Mouse (Mus musculus): ENCODE data around the gene Vti1a.

The Vti1a gene

DNA sequence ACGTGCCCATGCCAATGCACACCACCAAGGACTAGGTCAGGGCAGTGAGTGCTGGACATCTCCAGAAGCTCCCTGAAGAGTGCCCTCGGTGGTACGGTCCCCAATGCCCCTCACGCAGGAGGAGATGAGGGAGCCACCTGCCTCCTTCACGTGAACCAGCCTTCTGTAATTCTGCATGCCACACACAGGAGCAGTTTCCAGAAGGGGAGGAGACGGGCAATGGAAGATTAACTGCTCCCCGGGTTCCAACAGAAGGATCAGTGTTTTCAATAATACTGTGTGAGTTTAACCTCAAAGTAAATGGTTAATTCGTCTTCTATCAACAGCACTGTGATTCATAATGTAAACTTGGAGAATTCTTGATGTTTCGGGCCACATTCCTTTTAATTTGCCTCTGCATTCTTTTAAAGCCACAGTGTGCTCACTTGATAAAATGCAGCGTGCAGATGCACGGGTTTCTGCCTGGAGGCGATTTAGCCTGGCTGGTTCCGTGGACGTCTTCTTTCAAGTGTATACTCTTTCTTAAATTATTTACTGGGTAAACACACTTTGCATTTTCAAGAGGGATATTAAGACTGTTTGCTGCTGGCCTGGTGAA is 304.4 kb downstream of the Vti1a start:
- no peak for DNase-seq (ENCODE audit: extremely low read depth, low read depth)

DNA sequence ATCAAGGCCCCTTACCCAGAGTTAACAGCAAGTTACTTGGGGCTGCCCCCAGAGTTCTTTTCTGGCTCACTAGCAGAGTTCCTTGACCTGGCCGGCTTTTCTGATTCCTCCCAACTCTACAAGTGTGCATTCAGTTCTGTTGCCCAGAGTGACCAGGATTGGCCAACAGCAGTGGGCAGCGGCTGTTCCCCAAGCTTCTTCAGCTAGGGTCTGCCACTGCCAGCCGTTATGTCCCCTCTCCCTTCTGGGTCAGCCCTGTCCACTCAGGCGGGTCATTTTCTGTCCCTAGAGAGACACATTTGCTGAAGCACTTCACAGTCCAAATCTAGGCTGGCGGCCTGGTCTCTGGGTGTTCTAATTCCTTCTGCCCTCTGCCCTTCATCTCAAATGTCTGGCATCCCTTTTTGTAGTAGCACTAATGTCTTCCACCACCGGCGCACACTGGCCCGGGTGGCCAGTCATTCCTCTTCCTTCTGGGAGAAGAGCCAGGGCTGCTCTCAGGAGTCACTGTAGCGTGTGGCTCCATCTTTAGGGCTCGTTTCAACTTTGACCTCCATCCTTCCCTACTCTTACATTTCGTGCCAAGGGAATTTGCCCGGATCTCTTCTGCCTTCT is 305.0 kb downstream of the Vti1a start:
- DNase-seq (ENCODE audit: extremely low read depth, low read depth), result no peak

- DNase-seq (ENCODE audit: extremely low read depth, low read depth), result no peak
These were observed 306.7 kb downstream of the Vti1a start for GRCm38 (mm10) chr19:55622821-55623220.

- DNase-seq (ENCODE audit: extremely low read depth, low read depth), result no peak
These were observed 307.5 kb downstream of the Vti1a start for GRCm38 (mm10) chr19:55623605-55624004.

GRCm38 (mm10) chr19:55626483-55626882 is 310.4 kb downstream of the Vti1a start:
- no peak for DNase-seq (ENCODE audit: extremely low read depth, low read depth)

- no peak for DNase-seq (ENCODE audit: extremely low read depth, low read depth)
These were observed 310.9 kb downstream of the Vti1a start for GRCm38 (mm10) chr19:55626952-55627351.

- DNase-seq (ENCODE audit: extremely low read depth, low read depth), result no peak
These were observed 319.4 kb downstream of the Vti1a start for GRCm38 (mm10) chr19:55635488-55635887.

DNA sequence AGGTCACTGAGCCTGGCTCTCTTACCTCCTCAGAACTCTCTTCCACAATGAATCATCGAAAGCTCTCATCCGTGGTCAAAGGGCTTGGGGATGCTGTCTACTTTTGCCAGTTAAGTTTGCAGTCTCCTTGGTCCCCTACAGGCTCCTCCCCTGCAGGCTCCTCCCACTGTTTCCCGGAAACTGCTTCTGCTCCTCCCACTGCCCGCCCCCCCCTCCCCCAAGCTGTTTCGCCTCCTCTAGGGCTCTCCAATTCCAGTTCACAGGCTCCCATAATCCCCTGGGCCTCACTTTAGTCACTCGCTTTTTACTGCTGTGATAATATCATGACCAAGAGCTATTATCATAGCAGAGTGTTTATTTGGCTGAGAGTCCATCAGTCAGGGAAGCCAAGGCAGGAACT is 324.2 kb downstream of the Vti1a start:
- no peak for DNase-seq (ENCODE audit: extremely low read depth, low read depth)

DNA sequence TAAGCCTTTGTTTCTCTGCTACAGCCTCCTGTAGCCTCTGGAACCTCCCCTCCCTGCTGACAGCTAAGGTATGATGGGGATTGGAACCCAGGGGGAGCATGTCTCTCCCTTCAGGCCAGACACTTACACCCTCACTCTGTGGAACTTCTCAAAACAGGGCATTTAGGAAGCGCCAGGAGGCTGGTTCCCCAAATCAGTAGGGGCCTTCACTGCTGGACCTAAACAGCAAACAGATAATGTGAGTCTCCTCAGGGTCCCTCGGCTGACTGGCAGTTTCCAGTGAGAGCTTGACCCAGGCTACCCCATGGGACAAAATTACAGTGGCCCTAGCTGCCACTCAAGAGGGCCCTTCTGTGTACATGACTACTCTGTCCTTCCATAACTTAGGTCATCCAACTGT is 325.8 kb downstream of the Vti1a start:
- no peak for DNase-seq (ENCODE audit: extremely low read depth, low read depth)

DNA sequence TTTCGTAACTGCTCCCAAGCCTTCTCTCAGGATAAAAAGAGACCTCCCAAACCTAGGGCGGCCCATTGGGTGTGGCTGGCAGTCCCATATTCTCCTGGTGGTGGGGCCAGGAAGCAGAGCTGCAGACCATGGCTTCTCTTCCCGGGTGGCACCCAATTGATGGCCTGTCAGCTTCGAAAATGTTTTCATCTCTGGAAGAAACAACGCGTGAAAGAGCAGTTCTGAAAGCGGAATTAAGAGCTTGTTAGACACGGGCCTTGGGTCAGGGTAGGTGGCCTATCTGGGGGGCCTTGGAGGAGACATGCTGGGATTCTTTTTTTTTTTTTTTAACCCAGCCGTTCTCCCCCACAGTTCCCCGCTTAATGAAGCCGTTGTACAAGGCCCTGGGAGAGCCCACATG is 326.3 kb downstream of the Vti1a start:
- DNase-seq (ENCODE audit: extremely low read depth, low read depth), result no peak

DNA sequence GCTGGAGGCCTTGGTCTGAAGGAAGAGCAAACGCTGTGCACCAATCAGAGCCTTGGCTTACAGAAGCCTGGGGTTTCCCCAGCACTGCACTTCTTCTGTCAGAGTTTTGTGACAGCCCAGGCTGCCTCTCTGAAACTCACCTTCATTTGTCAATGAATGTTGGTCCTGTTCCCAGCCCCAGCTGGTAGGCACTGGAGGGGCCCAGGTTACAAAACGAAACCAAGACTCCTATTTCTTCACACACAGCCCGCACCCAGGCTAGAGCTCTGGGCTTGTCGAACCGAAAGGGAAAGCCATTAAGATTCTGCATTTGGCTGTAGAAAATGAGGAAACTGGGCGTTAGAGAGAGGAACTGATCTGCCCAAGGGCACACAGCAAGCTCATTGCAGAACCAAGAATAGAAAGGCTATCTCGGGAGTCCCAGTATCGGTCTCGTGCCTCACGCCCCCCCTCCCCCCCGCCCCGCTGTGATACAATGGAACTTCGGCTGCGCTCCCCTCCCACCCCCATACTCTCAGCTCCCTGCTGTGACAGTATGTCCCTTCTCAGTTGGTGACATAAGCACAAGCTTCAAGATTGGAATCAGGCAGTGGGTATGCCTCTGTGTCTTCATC is 327.3 kb downstream of the Vti1a start:
- DNase-seq (ENCODE audit: extremely low read depth, low read depth), result peak; percentile 76

DNA sequence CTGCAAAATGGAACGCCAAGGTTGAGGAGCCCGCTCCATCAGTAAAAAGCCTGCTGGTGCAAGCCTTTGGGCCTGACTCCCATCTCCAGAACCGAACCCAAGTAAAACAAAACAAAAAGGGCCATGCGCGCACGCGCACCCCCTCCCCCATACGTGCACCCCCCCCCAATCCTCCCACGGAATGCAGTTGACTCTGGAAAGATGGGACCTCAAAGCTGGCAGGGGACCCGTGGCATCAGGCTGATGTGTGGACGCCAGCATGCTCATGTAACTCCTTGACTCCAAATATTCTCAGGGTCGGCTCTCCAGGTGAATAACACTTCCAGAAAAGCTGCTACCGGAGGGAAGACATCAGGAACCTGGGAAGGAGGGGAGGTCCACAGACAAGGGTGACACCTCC is 327.8 kb downstream of the Vti1a start:
- DNase-seq (ENCODE audit: extremely low read depth, low read depth), result no peak

DNA sequence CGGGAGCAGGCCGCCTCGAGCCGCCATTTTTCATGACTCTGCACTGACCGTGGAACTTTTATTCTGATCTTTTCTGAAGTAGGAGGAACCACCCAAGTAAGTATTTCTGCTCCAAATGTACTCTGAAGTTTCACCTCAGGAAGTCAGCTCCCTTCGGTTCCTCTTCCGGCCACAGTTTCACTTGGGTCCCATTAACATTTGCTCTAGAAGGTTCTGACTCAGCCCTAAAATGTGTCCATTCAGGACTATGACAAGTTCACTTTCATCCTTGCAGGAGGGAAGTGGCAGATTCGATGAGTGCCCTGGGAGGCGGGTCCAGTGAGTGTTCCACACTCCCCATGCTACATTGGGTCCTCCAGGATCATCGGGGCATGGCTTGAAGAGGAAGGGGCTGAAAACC is 333.3 kb downstream of the Vti1a start:
- no peak for DNase-seq (ENCODE audit: extremely low read depth, low read depth)

DNA sequence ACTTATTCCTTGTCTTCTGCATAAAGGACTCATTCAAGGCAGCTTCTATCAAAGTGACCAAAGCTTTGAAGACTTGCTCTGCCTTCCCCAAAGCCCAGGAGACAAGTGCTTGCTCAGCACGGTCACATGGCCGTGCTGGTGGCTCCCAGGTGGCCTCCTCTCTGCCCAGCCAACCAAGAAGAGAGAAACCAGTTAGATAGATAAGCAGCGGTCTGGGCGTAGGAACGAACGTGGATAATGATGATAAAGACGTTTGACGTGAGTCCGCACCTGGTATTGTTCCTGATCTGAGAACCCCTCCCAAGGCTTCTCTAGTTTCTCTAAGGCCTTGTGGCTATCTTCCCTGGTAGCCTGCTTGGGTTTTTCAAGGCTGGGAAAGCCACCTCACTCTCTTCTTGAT is 334.9 kb downstream of the Vti1a start:
- peak; percentile 54 for DNase-seq (ENCODE audit: extremely low read depth, low read depth)

DNA sequence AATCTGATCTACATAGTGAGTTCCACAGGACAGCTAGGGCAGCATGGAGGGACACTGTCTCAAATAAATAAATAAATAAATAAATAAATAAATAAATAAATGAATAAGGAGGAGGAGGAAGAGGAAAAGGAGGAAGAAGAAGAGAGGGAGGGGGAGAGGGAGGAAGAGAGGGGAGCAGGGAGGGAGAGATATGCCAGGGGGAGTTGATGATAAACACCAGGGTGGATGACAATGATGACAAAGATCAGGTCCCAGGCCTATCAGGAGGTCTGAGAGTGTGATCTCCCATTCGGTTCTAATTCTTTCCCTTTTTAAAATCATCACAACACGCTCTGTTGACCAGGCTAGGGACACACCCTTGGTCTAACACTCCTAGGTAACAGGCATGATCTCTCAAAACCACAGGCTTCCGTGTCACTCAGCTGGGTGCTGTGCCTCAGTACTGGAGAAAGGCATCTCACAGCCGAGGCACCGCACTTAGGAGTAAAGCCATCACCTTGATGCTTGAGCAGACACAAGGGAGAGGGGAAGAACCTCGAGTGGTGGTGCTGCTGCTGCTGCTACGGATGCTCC is 336.7 kb downstream of the Vti1a start:
- no peak for DNase-seq (ENCODE audit: extremely low read depth, low read depth)

DNA sequence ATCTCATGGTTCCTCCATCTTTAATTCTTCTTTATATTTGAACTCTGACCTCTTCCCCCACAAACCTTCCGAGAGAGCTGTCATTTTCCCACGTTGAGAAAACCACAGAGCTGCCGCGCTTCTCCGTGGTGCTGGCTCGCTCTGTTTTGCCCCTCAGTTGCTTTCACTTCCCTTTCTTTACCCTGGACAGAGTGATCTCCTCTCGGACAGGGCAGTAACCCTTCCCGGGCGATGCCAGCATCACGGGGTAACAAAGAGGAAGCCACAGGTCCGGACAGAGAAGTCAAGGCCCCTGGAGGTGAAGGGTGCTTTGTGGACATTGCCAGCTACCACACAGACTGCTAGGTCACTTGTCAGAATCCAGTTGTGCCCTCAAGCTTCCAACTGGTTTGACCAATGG is 344.1 kb downstream of the Vti1a start:
- no peak for DNase-seq (ENCODE audit: extremely low read depth, low read depth)

DNA sequence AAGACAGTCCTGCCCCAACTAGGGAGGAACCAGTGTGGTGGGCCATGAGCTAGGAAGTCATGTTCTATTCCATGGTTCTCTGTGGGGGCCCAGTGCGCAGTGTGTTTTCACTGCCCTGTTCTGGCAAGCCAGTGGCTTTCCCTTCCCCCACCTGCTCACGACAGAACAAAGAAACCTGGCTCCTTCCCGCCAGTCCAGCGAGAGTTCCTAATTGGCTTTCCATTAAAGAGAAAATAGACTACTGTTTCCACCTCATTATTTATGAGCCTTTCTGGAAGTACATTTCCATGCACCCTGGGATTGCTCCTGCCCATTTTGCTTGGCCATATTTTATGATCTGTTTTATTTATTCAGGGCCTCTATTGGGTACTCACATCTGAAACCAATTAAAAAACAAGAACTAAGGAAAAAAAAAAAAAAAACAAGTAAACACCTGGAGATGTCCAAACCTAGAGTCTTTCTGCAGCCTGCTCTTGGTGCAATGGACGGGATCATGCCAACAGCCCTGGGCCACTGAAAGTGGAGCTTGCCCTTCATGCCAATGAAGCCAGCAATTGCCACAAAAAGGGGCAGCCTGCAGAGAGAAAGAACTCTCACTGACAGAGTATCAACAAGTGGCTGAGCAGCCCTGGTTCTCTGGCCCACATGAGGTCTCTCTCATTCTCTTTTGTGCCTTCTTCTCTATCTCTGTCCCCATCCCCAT is 346.6 kb downstream of the Vti1a start:
- no peak for DNase-seq (ENCODE audit: extremely low read depth, low read depth)

- DNase-seq (ENCODE audit: extremely low read depth, low read depth), result no peak
These were observed 351.7 kb downstream of the Vti1a start for GRCm38 (mm10) chr19:55667787-55668186.

DNA sequence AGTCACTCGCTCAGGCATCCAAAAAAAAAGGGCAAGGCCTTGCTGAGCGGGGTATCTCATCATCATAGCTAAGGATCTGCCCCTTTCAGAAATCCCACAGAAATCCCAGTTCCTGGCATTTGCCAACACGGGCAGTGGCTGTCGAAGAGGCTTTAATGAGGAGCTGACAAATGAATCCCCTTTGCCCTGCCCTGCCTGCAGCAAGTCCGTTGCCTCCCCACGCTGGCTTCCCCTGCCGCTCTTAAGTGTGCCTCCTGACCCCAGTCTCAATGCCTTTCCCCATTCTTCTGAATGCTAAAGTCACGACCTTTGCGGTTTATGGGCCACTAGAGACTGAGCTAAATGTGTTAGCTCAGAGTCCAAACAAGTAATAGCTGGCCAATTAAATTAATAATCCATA is 352.8 kb downstream of the Vti1a start:
- no peak for DNase-seq (ENCODE audit: extremely low read depth, low read depth)

Measured in MEL-GATA-1-ER (cell line).